Mouse (Mus musculus) urinary bladder, adult 2 months (tissue): ENCODE data around the gene Slc16a6. TPM values are rescaled to one million over a fixed set of nuclear protein-coding genes. Genes with fewer than 3 reads are reported as not detected.
"Not testable (repeated sequence)": the region's sequence is repeated elsewhere in the genome, so short reads cannot be mapped to it uniquely, and the experiment has no call there.

Source experiments
- DNase-seq: peaks from one replicate; pipeline ENCODE4 v3.0.0; 2022; ENCODE audit warnings: low spot score
- polyA plus RNA-seq: library from polyadenylated mRNA; depleted of rRNA; stranded (reverse); fragments of >200 nt; gene quantifications from 2 replicates; pipeline ENCODE4 v1.2.3, GENCODE M21; 2012; rRNA removed

Gene Slc16a6
- polyA plus RNA-seq: 1.2 and 2.4 TPM in 2 replicates

DNA sequence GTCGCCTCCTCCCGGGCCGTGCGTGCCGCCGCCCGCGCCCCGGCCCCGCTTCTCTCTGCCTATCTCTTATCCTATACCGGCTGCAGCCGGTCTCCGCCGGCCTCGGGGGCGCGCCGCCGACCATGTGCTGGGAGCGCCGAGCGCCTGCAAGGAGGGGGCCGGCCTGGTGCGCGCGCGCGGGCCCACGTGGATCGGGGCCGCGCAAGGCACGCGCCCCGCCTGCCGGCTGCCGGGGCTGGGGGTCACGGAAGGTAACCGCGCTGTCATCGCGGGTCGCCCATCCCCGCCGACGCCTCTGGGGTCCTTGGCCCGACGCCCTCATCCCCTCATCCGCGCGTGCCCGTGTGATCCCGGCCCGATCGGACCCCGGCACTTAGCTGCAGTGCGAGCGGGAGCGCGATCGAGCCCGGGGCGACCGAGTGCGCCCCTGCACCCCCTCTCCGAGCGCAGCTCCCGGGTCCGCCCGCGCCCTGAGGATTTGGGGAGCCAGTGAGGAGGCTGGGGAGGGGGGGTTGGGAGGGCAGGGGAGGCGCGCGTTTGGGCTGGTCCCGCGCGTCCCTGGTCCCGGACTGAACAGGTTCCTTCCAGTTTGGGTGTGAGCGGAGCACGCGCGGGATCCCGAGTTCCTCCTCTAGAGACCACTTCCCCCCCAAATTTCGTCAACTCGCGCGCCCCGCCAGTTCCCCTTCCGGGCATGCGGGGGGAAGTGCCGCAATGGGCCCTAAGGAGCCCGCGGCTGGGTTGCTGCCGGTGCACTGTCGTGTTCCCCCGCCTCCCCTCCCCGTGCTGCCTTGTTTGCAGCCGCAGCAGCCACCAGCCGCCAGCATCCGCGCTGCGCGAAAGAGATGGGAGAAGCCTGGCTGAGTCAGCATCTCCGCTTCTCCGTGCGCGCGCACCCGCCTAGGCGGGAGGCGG lies at the start of gene Slc16a6, which contains the start of gene Arsg:
Slc16a6 (minus strand) TSS at position 428 of the 915 bp plus-strand sequence.
Arsg (plus strand) TSS at position 204 of the 915 bp plus-strand sequence.
- DNase-seq: peak; percentile 58

DNA sequence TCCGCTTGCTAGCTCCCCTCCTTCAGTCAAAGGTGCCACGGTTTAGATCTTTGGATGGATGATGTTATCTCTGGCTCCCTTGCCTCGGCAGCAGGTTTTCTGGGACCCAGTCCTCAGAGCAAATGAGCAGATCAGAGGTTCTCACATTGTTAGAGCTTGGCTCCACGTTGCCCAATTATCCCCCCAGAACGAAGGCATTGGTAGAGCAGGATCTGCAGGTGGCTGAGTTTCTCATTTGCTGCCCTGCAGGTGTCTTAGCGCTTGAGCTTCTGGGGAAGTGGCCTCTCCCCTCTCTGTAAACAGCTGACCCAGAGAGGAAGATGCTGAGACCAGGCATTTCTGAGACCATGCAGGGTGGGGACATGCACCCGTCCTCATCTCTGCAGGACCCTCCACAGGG lies 47.6 kb upstream of the Slc16a6 start:
- DNase-seq: no peak

DNA sequence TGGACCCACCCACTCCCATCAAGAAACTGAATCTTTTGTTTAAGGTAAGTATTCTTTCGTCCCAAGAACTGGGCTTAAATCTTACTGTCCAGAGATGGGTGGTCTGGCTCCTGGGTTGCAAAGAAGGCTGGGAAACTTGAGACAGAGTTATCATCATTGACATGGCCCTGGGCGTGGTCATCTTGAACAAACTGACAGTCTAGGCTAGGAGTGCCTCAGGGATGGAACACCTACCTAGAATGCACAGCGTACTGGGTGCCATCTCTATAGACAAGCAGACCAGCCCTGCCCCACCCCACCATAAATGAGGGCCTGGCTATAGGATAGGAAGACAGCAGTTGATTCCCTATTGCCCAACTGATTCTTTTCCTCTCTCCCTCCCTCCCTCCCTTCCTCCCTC lies 44.4 kb upstream of the Slc16a6 start:
- DNase-seq: no peak

DNA sequence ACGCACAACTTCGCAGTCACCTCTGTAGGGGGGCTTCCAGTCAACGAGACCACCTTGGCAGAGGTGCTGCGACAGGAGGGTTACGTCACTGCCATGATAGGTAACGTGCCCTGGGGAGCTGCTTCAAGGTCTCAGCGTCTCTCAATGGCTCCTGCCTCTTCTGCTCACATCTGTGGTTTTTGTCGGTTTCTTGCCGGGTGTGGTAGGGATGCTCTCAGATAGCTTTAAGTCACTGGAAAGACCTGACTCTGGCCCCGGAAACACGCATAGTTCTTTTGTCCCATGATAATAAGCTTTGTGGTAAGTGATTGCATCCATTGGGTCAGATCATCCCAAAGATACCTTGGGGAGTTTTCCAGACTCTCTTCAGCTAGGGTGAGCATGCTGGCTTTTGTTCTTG lies 43.9 kb upstream of the Slc16a6 start:
- no peak for DNase-seq

DNA sequence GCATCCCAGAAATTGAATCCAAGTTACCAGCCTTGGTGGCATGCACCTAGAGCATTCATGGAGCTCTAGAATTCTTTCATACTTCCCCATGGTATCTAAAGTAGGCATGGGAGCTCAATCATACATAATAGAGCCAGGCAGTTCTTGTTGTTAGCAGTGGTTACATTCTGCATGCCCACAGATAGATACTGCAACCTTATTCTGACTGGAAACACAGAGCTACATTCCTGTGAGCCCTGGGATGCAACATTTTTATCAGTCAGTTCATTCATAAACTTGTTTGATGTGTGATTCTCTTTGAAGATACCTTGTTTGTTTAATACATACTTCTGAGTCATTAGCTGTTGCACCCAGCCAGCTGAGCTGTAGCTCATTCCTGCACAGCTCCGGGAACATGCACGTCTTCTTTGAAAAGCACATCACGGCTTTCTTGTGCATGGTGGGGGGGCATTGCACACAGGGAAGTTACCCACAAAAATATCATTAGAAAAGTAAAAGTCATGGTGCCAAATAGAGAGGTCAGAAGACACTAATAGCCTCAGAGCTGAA lies 40.7 kb upstream of the Slc16a6 start:
- DNase-seq: no peak

DNA sequence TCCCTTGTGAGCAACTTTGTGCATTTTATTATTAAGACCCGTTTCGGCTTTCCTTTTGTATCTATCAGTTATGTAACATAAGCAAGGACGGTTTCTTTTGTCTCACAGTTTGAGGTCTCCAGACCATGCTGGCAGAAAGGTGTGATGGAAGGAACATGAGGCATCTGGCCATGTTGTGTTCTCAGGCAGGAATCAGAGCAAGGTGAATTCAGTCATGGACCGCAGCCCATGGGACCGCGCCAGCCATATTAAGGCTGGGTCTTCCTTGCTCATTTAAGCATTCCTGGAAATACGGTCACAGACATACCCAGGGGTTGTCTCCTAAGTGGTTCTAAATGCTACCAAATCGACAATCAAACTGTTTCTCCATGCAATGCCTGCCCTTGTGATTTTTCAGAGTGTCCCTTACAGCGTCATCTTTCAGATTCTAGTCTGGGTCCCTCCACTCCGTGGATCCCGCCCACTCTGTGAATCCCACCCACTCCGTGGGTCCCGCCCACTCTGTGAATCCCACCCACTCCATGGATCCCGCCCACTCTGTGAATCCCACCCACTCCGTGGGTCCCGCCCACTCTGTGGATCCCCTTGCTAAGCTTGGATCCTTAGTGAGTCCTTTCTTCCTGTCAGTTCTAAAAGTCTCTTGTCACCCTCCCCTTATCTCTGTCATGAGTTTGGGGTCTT lies 39.7 kb upstream of the Slc16a6 start:
- no peak for DNase-seq

DNA sequence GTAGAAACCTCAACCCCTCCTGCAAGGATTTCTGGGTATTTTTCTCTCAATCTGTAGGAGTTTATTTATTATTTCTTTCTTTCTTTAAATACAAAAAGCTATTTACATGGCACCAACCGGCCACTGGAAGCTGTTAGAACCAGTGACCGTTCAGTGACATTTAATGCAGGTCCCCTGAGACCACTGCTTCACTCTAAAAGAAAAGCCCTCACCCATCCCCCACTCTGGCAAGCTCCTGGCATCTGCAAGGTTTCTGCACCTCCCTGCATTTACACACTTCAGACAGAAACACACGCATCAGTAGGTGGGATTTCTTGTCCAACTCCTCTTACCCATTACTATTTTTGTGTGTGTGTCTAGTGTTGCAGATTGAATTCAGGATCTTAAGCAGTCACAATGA lies 33.7 kb upstream of the Slc16a6 start:
- DNase-seq: no peak

DNA sequence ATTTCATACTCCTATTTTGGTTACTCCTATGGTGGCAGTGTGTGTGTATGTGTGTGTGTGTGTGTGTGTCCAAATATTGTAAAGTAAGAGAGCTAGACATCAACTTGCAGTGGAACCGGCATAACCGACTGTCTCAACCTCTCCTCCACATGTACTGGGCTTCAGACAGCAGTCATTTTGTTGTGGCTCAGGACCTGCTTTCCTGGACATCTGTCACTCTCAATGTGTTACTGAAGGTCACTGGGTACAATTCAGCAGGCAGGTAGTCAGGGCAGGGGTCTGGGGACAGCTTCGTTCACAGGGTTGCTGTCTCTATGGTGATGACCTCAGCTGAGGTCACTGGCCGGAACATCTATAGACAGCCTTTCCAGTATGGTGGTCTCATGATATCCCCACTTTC lies 32.4 kb upstream of the Slc16a6 start:
- no peak for DNase-seq

DNA sequence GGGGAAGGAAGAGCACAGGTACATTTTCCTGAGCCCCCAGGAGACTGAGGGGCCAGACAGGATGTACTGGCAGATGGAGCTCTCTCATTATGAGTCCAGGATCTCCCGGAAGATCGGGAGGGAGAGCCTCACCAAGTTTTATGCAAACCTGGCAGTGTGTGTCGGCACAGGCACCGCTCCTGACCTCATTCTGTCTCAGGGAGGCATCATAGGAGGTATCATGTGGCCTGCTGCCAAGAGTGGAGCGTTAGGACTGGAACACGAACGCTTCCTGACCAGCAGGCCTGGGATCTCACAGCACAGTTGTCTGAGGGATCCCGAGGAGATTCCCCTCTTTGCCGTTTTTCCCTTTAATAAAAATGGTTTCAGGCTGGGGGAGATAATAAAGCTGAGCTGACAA lies 31.6 kb upstream of the Slc16a6 start:
- no peak for DNase-seq

DNA sequence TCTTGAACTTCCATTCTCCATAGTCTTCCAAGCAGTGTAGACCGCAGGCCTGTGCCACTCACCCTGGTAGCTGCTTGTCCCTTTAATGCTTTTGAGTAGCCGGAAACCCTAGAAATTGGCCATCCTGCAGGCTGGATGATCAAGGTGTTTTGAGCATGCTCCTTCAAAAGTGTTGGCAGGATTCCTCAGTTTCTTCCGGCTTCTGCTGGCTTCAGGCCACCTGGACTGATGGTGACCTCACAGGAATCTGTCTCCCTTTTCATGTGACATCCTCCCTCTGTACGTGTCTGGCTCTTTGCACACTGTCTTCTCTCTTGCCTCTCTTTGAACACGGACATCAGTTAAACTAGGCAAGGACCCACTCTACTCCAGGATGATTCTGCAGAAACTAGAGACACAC lies 26.8 kb upstream of the Slc16a6 start:
- DNase-seq: no peak

DNA sequence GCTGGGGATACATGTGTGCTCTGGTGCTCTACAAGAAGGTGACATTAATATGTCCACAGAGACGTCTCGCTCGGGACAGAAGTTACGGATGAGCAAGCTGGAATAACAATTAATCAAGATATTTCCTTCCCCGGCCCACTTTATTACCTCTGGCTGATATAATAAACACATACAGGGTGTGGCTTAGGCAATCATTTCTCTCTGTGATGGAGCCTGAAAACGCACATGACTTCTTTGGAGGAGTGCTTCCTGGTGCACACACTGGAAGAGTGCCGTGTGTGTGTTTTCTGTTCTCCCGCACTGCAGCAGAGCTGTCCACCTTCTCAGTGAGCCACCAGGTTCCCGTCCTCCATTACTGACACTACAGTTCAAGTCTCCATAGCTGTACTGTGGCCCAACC lies 24.6 kb upstream of the Slc16a6 start:
- DNase-seq: no peak

DNA sequence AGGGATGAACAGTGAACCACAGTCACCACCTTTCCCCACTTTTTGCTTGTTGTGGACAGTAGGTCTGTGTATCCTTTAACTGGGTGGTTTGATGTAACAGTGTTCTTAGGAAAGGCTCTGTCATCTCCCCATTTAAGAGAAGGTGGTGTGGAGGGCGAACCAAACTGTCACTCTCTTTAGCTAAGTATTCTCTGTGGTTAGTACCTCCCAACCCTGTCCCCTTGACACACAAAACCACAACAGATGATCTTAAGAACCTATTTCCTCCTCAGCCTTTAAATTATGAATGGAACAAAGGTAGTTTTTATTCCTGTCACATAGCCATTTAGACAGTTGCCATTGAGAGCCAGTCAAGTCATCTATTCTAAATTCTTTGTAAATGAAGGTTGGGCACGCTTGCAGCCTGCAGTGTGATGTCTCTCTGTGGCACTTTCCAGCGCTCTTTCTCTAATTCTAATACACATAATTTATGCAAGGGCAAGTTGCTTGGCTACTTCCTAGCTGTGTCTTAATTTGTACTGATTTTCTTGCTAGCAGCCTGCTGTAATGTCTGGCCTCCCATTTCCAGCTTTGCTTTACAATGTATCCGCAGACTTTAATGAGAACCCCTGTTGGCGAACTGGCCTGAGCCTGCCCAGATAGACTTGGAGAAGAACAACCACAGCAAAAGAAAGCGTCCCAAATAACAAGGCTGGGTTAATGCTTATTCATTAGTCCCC lies 23.8 kb upstream of the Slc16a6 start:
- DNase-seq: no peak

DNA sequence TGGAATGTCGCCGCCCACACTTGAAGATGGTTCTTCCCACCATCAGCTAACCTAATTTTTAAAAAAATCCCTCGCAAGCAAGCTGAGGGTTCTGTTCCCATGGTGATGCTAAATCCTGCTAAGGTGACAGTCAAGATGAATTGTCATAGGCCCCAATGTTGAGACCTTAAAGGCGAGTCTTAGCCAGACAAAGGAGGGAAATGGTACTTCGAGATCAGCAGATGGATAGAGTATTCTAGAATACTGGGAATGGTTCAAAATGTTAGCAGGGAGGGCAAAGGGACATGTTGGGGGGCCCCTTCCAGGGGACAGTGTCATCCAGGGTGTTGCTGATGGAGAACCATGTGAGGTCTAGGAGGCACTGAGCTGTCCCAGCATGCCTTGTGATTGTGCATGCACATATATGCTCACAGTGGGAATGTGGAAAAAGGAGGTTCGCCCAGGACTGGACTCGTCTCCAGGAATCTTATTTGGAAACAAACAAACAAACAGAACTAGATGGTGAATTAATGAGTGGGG lies 23.1 kb upstream of the Slc16a6 start:
- no peak for DNase-seq

DNA sequence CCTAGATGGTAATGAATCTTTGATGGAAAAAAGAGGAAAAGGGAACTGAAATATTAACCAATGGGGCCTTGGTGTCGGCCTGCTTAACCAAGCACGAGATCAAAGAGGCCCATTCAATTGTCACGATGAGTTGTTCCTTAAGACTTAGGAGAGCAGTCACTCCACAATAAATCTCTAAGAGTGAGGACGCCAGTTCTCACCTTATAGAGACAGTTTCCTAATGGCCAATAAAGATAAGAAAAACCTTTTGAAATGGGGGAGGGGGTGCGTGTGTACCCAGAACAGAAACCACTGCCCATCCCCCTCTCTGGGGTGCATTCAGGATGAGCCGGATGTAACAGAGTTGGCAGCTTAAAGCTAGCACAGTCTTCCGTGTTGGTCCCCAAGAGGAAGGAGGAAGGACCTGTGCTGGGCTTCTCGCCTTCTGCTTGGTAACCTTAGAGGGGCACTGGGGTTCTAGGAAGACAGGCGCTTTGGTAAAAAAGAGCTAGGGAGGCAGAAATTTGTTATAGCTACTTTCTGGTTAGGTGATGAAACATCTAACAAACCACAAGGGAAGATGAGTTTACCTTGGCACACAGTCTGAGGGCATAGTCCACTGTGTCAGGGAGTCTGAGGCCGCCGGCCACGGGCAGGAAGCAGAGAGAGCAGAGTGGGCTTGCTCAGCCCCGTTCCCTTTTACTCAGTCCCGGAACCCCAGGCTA lies 22.5 kb upstream of the Slc16a6 start:
- no peak for DNase-seq

DNA sequence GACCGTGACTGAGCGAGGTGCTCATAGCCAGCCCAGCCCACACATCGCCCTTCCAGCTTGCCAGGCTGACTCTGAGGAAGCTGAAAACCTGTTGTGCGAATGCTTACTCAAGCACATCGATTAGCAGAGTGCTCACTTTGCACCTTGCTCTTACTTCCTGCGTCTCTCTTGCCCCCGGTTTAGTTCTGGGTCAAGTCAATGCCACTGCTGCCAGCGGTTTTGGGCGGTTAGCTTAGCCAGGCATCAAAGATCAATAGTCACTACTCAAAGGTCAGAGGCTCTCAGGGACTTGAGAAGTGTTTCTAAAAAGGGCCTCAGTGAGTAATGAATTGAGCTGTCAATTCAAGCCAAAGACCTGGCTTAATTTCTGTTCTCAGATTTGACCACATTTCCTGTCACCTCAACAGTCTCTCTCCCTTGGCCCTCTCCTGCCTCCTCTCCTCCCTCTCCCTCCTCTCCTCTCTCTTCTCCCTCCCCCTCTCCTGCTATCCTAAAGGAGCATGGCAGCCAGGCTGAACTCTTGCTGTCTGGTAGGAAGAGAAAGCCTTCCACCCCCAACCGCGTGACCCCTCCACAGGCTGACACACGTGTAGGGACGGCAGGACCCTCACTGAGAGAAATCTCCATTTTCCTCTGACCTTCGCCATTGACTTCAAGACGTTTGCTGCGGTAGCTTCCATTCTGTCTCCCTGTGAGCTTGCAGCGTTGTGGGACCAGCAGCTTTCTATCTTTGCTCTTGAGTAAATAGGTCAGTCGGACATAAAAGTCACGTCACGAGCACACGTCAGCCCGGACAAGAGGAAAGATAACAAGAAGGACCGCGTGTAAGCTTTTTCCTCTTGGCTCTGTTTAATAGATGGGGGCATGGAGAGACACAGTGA lies 21.7 kb upstream of the Slc16a6 start:
- no peak for DNase-seq

DNA sequence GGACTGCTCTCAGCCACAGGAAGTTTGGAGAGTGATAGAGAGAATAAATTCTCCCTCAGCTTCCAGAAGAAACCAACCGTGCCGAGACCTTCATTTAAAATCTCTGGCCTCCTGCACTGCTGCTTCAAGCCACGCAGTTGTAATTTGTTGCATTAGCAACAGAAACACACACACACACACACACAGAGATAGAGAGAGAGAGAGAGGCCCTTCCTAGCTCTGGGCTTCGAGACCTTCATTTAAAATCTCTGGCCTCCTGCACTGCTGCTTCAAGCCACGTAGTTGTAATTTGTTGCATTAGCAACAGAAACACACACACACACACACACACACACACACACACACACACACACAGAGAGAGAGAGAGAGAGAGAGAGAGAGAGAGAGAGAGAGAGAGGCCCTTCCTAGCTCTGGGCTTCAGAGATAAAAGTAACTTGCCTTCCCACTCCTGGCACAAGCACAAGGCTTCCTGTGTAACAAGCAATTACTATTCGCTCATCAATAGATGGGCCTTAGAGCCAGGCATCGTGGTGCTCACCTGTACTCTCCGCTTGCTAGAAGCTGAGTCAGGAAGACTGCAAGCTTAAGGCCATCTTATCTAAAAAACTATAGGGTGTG lies 19.6 kb upstream of the Slc16a6 start:
- not testable (repeated sequence) for DNase-seq

DNA sequence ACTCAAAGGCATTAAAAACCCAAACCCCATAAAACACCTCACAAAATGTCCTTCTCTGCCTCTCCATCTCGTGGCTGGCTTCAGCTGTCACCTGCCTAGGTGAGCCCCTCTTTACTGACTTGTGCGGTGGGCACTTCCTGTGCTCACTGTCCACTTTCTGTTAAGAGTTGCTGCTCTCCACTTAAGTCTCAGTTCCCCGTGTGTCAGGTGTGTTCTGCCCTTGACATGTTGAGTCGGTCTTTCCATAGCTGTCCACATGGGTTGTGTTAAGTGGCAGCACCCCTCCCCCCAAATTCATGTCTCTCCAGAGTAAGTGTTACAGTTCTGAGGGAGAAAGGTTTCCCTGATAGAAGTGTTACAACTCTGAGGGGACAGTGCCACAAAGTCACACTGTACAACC lies 18.4 kb upstream of the Slc16a6 start:
- no peak for DNase-seq

DNA sequence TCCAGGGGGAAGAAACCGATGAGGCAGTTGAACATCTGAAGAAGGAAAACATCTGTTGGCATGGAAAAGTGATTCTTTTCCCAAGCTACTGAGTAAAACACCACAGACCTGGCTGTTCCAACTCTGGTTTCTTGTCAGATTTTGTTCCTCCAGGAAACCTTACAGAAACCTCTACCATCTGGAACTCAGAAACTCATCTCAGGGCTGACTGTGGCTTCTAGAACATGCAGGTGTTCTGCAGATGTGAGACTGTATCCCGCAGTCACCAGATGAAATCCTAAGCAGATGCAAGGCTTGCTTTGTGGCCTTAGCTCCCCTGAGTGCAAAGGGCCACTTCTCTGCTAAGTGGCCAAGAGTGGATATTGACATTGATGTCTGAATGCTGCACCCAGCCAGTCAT lies 16.4 kb upstream of the Slc16a6 start:
- DNase-seq: no peak

DNA sequence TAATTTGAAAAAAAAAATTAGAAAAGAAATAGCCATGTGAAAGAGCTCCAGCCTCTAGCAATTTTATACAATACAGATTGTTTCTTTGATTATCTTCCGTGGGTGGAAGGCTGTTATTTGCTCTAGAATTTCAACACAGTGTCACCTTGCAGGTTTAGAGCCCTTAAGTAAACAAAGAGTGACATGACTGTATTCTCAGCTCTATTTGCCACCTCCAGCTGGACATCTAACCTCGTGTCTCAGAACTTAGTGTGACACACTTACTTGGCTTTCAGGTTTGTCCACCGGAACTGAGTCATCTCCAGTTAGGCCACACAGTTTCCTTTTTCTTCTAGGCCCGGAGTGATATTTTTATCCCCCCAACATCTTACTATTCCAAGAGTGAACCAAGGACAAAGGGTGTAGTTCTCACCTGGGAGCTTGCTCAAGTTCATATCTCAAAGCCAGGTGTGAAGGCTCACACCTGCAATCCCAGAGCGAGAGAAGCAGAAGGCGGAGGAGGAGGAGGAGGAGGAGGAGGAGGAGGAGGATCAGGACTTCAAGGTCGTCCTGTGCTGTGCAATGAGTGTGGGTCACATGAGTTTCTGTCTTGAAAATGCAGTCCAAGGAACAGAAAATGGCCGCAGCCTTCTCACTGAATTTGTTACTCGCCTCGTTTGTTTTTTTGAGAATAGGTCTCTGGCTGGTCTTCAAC lies 14.7 kb upstream of the Slc16a6 start:
- DNase-seq: no peak
